Mouse (Mus musculus): ENCODE data around the gene Gm19668. TPM values are rescaled to one million over a fixed set of nuclear protein-coding genes. Genes with fewer than 3 reads are reported as not detected.
"Not testable (repeated sequence)": the region's sequence is repeated elsewhere in the genome, so short reads cannot be mapped to it uniquely, and the experiment has no call there.

The Gm19668 gene
- total RNA-seq, 1 experiment from 2014 or later: not detected

DNA sequence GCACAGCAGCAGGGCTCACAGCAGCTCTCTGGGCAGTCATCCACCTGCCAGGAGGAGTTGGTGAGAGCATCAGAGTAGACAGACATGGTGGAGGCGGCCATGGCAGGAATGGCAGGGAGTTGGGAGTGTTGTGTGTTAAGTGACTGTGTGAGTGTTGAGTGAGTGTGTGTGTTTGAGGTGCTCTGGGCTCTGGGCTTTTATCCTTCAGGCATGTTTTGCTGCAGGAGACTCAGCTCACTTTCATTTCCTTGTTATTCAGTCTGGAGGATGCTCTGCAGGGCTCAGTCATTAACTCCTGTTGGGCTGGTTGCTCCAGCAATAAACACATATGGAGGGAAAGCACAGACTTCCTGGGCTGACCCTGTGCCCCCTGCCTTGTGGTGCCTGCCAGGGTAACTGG is 16.5 kb downstream of the Gm19668 start, which contains the start of gene Gm3250:
Gene Gm3250, minus strand, starts transcription at position 101 of the 400 bp plus-strand sequence.
- not testable (repeated sequence) for ATAC-seq (replicated peaks; ENCODE audit: insufficient number of reproducible peaks, low FRiP score, low TSS enrichment, poor library complexity, severe bottlenecking)

DNA sequence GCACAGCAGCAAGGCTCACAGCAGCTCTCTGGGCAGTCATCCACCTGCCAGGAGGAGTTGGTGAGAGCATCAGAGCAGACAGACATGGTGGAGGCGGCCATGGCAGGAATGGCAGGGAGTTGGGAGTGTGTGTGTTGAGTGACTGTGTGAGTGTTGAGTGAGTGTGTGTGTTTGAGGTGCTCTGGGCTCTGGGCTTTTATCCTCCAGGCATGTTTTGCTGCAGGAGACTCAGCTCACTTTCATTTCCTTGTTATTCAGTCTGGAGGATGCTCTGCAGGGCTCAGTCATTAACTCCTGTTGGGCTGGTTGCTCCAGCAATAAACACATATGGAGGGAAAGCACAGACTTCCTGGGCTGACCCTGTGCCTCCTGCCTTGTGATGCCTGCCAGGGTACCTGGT is 22.1 kb downstream of the Gm19668 start, which contains the start of gene Gm7138:
Gene Gm7138, minus strand, starts transcription at position 101 of the 400 bp plus-strand sequence.
- not testable (repeated sequence) for ATAC-seq (replicated peaks; ENCODE audit: insufficient number of reproducible peaks, low FRiP score, low TSS enrichment, poor library complexity, severe bottlenecking)

DNA sequence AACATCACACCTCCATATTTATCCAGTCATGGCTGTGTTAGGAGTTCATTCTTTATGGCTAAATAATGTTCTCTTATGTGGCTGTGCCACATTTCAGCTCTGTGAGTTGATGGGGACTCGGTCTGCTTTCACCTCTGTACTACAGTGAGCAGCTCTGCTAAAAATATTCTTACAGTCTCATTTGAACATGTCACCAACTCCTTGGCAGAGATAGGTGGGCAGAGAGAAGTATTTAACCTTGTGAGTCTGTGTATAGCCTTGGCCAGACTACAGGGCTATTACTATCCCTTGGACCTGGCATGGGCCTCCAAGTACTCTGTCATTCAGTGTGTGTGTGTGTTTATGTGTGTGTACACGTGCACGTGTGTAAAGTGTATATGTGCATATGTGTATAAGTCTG is 26.8 kb downstream of the Gm19668 start:
- ATAC-seq (replicated peaks; ENCODE audit: insufficient number of reproducible peaks, low FRiP score, low TSS enrichment, poor library complexity, severe bottlenecking): not testable (repeated sequence)

DNA sequence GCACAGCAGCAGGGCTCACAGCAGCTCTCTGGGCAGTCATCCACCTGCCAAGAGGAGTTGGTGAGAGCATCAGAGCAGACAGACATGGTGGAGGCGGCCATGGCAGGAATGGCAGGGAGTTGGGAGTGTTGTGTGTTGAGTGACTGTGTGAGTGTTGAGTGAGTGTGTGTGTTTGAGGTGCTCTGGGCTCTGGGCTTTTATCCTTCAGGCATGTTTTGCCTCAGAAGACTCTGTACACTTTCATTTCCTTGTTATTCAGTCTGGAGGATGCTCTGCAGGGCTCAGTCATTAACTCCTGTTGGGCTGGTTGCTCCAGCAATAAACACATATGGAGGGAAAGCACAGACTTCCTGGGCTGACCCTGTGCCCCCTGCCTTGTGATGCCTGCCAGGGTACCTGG is 27.7 kb downstream of the Gm19668 start, which contains the start of gene Gm3238:
Gene Gm3238, minus strand, starts transcription at position 101 of the 400 bp plus-strand sequence.
- ATAC-seq (replicated peaks; ENCODE audit: insufficient number of reproducible peaks, low FRiP score, low TSS enrichment, poor library complexity, severe bottlenecking): not testable (repeated sequence)

DNA sequence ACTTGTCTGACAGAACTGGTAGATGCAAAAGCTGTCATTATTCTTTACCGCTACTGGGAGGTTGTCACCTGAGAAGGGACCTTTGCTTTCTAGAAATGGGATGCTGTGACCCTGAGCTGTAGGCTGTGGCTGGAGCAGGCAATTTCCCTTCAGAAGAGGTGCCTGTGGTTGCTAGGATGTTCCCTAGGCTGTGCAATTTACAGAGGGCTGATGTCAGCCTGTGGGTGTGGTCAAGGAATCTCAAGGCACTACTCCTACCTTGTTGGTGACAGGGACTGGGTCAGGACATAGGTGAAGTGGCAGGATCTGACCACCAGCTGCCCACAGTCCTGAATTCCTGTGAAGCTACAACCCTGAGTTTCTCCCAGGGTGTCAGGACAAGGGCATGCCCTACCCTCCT is 29.2 kb downstream of the Gm19668 start:
- no peak for ATAC-seq (replicated peaks; ENCODE audit: insufficient number of reproducible peaks, low FRiP score, low TSS enrichment, poor library complexity, severe bottlenecking)

DNA sequence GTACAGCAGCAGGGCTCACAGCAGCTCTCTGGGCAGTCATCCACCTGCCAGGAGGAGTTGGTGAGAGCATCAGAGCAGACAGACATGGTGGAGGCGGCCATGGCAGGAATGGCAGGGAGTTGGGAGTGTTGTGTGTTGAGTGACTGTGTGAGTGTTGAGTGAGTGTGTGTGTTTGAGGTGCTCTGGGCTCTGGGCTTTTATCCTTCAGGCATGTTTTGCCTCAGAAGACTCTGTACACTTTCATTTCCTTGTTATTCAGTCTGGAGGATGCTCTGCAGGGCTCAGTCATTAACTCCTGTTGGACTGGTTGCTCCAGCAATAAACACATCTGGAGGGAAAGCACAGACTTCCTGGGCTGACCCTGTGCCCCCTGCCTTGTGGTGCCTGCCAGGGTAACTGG is 39.4 kb downstream of the Gm19668 start, which contains the start of gene Gm3233:
Gene Gm3233, minus strand, starts transcription at position 101 of the 400 bp plus-strand sequence.
- not testable (repeated sequence) for ATAC-seq (replicated peaks; ENCODE audit: insufficient number of reproducible peaks, low FRiP score, low TSS enrichment, poor library complexity, severe bottlenecking)

DNA sequence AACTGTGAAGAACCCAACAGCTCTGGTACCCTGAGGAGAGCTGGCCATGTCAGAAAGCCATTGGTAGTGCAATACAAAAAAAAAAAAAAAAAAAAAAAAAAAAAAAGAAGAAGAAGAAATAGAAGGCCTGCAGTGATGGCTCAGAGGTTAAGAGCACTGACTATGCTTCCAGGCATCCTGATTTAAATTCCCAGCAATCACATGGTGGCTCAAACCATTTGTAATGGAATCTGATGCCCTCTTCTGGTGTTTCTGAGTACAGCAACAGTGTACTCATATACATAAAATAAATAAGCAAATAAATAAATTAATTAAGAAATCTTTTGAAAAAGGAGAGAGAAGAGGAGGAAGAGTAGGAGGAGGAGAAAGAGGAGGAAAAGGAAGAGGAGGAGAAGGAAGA is 45.5 kb downstream of the Gm19668 start:
- ATAC-seq (replicated peaks; ENCODE audit: insufficient number of reproducible peaks, low FRiP score, low TSS enrichment, poor library complexity, severe bottlenecking): no peak

DNA sequence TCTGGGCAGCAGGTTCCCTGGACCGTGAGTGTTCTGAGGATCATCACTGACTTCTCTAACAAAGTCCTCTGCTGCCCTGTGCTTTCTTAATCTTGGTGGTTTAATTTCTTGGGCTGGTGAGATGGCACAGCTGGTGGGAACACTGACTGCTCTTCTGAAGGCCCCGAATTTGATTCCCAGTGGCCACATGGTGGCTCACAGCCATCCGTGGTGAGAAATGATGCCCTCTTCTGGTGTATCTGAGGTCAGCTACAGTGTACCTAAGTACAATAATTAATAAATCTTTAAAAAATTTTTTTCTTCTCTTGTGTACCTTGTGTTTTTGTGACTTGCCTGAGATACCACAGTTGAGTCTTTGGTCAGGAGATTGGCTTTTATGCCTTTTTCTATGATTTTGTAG is 46.6 kb downstream of the Gm19668 start:
- ATAC-seq (replicated peaks; ENCODE audit: insufficient number of reproducible peaks, low FRiP score, low TSS enrichment, poor library complexity, severe bottlenecking): not testable (repeated sequence)

DNA sequence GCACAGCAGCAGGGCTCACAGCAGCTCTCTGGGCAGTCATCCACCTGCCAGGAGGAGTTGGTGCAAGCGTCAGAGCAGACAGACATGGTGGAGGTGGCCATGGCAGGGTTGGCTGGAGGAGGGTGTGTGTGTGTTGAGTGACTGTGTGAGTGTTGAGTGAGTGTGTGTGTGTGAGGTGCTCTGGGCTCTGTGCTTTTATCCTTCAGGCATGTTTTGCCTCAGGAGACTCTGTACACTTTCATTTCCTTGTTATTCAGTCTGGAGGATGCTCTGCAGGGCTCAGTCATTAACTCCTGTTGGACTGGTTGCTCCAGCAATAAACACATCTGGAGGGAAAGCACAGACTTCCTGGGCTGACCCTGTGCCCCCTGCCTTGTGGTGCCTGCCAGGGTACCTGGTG is 47.7 kb downstream of the Gm19668 start, which contains the start of gene Gm9736:
Gene Gm9736, minus strand, starts transcription at position 101 of the 400 bp plus-strand sequence.
- ATAC-seq (replicated peaks; ENCODE audit: insufficient number of reproducible peaks, low FRiP score, low TSS enrichment, poor library complexity, severe bottlenecking): not testable (repeated sequence)

DNA sequence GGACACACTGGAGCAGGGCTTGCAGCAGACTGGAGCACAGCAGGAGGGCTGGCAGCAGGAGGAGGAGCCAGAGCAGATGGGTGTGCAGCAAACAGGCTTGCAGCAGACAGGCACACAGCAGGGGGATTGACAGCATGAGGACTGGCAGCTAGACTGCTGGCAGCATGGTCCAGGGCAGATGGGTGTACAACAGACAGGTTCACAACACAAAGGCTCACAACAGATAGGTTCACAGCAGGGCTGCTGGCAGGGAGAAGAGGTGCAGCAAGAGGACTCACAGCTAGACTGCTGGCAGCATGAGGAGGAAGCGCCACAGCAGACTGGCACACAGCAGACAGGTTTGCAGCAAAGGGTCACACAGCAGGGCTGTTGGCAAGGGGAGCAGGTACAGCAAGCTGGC is 48.2 kb downstream of the Gm19668 start:
- ATAC-seq (replicated peaks; ENCODE audit: insufficient number of reproducible peaks, low FRiP score, low TSS enrichment, poor library complexity, severe bottlenecking): not testable (repeated sequence)

Other genes with a start within 250 kb of the Gm19668 start
- gene Pttg1ip, start 217.4 kb downstream of the Gm19668 start, total RNA-seq (2017): 79.9 to 128 TPM (median 104 TPM) in 3 replicates
- gene Sumo3, start 193.0 kb downstream of the Gm19668 start, total RNA-seq (2017): 84.2 to 128 TPM (median 126 TPM) in 3 replicates
- gene Gm49325, start 192.9 kb downstream of the Gm19668 start, total RNA-seq (2017): 1.7 to 5.5 TPM in 2 of 3 replicates, not detected in the other
- 60.6 to 127 TPM (median 70.3 TPM) in 3 replicates for gene Ube2g2, start 176.9 kb downstream of the Gm19668 start, total RNA-seq (2017)
- not detected in 3 replicates for gene Tspear, start 112.6 kb downstream of the Gm19668 start, total RNA-seq (2017)
- not detected in 3 replicates for gene Gm19402, start 108.4 kb downstream of the Gm19668 start, total RNA-seq (2017)
- not detected in 3 replicates for gene Gm9508, start 101.9 kb downstream of the Gm19668 start, total RNA-seq (2017)
- not detected in 3 replicates for gene Gm10272, start 92.5 kb downstream of the Gm19668 start, total RNA-seq (2017)
- not detected in 3 replicates for gene Gm10024, start 87.7 kb downstream of the Gm19668 start, total RNA-seq (2017)
- not detected in 3 replicates for gene Gm10142, start 83.3 kb downstream of the Gm19668 start, total RNA-seq (2017)
- not detected in 3 replicates for gene Krtap12-1, start 78.5 kb downstream of the Gm19668 start, total RNA-seq (2017)
- gene Gm10100, start 72.6 kb downstream of the Gm19668 start, total RNA-seq (2017): not detected in 3 replicates
- not detected in 3 replicates for gene Gm18596, start 56.5 kb downstream of the Gm19668 start, total RNA-seq (2017)
- gene Gm9736, start 47.8 kb downstream of the Gm19668 start, total RNA-seq (2017): not detected in 3 replicates
- not detected in 3 replicates for gene Gm3233, start 39.5 kb downstream of the Gm19668 start, total RNA-seq (2017)
- not detected in 3 replicates for gene Gm3238, start 27.8 kb downstream of the Gm19668 start, total RNA-seq (2017)
- gene Gm7138, start 22.2 kb downstream of the Gm19668 start, total RNA-seq (2017): not detected in 3 replicates
- gene Gm3250, start 16.6 kb downstream of the Gm19668 start, total RNA-seq (2017): not detected in 3 replicates
- not detected in 3 replicates for gene Gm7137, start 10.9 kb downstream of the Gm19668 start, total RNA-seq (2017)
- gene Gm9639, start 4.1 kb downstream of the Gm19668 start, total RNA-seq (2017): not detected in 3 replicates
- gene Gm9507, start 12.7 kb upstream of the Gm19668 start, total RNA-seq (2017): not detected in 3 replicates
- gene Gm2696, start 15.5 kb upstream of the Gm19668 start, total RNA-seq (2017): not detected in 3 replicates
- not detected in 3 replicates for gene Krtap10-4, start 28.0 kb upstream of the Gm19668 start, total RNA-seq (2017)
- gene Krtap10-10, start 36.8 kb upstream of the Gm19668 start, total RNA-seq (2017): not detected in 3 replicates
- not detected in 3 replicates for gene Gm36176, start 47.7 kb upstream of the Gm19668 start, total RNA-seq (2017)
- not detected in 3 replicates for gene Gm10318, start 53.7 kb upstream of the Gm19668 start, total RNA-seq (2017)
- not detected in 3 replicates for gene Gm3285, start 62.8 kb upstream of the Gm19668 start, total RNA-seq (2017)
- not detected in 3 replicates for gene Lrrc3, start 103.4 kb upstream of the Gm19668 start, total RNA-seq (2017)
- 27.0 to 37.5 TPM (median 35.8 TPM) in 3 replicates for gene Trpm2, start 171.4 kb upstream of the Gm19668 start, total RNA-seq (2017)
- 4.8 to 8.2 TPM (median 5.5 TPM) in 3 replicates for gene 1810043G02Rik, start 179.4 kb upstream of the Gm19668 start, total RNA-seq (2017)
- gene Pfkl, start 210.9 kb upstream of the Gm19668 start, total RNA-seq (2017): 46.0 to 51.9 TPM (median 46.4 TPM) in 3 replicates
- not detected in 3 replicates for gene Dnmt3l, start 242.8 kb upstream of the Gm19668 start, total RNA-seq (2017)
- not detected in 3 replicates for gene Aire, start 244.5 kb upstream of the Gm19668 start, total RNA-seq (2017)

Measured in monocyte, adult 5-6 weeks (primary cell).